Mouse (Mus musculus) mouse trophoblast stem cell (cell line): Measurements from ENCODE around the gene Stx19.

Source experiments
- in situ Hi-C, 2 experiments: fragments of 300-500 bp; cut with MseI, MboI; formaldehyde crosslinking; loops; 2 replicates in 1 of 2; 3 replicates in 1 of 2; pipeline ENCODE4 v1.15.1; 2025

The Stx19 gene

GRCm38 (mm10) chr16:62814491-62814890 lies at the start of gene Stx19:
TSS of gene Stx19 (plus strand) at chr16:62814676.
- in situ Hi-C loops, result no loop called here

DNA sequence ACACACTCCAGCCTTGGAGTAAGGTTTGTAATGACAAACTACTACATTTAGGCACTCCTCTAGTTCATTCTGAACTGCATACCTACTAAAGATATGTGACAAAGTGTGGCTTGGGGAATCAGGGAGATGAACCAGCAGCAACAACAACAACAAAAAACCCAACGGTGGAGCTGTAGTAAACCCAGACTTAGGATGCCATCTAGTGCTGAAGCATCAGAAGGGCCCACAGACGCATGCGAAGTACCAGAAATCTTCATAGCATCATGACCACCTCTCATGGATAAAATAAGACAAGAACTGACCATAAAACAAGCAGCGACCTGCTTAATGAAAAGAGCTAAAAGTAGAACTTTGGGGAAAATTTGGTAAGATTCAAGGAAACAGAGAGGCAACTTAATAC lies 41.0 kb upstream of the Stx19 start:
- in situ Hi-C loops, result no loop called here

- in situ Hi-C loops, result no loop called here
Observed at GRCm38 (mm10) chr16:62776034-62776433, 38.4 kb upstream of the Stx19 start.

DNA sequence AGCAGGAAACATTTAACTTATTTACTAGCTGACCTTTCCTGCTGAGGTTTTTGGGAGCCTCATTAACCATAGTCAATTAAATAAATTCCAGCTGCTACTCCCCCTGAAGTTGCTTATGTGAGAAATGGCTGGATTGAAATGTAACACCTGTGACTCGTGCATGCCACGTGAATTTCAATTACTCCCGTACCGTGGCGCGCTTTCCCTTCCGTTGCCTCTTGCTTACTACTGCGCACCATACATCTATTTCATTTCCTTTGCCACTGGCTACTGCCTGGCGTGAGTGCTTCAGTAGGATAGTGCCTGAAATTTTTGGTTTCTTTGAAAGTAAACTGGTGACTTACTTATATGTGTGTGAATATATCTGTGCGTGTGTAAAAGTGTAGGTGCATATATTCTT lies 36.2 kb upstream of the Stx19 start:
- in situ Hi-C loops, result no loop called here

- in situ Hi-C loops, result no loop called here
Observed at GRCm38 (mm10) chr16:62782229-62782628, 32.2 kb upstream of the Stx19 start.

GRCm38 (mm10) chr16:62786621-62787331 lies 27.7 kb upstream of the Stx19 start, which contains the start of gene Nsun3:
TSS of gene Nsun3 (minus strand) at chr16:62786818.
- in situ Hi-C loops, result no loop called here

DNA sequence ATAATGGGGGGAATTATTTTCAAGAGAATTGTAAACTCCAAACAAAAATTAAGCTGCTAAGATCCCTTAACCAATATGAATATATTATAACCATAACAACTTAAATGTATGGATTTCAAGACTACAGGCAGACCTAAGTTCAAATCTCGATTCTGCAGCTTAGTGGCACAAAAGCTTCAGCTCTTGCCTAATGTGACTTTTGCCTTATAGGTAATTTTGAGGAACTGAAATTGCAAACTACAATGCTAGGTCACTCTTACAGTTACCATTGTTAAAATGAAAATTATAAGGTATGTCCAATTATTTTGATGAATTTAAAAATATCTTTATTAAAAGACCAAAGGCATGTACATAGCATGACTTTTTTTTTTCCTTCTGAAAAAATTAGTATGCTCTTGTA lies 17.9 kb upstream of the Stx19 start:
- in situ Hi-C loops, result no loop called here

GRCm38 (mm10) chr16:62798808-62799207 lies 15.7 kb upstream of the Stx19 start:
- in situ Hi-C loops, result no loop called here

DNA sequence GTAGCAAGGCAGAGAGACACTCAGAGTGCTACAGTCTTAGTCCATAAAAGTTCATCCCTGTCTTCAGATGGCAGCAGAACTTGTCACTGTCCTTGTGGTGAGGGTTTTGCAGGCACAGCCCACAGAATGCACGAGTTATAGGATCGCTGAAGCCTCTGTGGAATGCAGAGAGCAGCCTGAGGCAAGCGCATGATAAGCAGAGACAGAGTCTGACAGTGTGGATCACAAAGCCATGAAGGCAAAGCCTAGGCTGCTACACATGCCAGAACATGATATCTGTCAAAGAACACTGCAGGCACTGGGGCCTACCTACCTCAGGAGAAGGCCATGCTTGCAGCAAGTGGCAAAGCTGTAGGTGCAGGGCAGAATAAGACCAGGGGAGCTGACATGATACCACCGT lies 15.1 kb upstream of the Stx19 start:
- in situ Hi-C loops, result no loop called here

DNA sequence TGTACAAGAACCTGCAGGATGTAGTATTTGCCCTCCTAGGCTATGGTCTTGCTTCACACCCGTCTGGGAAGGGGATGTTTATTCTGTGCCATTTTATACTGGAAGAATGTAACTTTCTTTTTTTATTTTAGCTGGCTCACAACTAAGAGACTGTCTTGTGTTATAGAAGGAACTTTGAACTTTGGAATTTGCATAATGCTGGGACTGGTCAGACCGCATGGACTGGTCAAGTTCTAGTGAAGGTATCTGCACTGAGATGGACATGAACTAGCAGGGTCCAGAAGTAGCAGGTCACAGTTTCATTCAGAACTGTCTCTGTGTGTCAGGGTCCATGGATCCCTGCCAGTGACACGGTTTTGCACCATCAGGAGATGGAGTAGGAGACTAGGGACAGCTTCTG lies 14.6 kb upstream of the Stx19 start:
- in situ Hi-C loops, result no loop called here

DNA sequence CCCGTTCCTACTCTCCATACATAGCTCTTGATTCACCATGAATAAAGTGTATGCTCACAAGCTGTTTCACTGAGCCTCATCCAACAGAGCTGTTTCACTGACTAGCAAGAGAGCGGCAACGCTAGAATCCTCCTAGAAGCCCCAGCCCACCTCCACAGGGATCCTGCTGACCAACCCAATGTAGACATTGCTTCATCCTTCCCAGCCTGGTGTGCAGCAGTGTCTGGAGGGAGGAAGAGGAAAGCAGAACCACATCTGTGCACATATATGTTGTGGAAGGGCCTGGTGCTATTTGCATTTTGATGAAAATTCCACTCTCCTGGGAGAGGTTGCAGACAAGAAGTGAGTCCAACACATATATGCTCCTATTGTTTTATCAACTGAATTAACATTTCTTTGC lies 9.9 kb upstream of the Stx19 start:
- in situ Hi-C loops, result no loop called here

DNA sequence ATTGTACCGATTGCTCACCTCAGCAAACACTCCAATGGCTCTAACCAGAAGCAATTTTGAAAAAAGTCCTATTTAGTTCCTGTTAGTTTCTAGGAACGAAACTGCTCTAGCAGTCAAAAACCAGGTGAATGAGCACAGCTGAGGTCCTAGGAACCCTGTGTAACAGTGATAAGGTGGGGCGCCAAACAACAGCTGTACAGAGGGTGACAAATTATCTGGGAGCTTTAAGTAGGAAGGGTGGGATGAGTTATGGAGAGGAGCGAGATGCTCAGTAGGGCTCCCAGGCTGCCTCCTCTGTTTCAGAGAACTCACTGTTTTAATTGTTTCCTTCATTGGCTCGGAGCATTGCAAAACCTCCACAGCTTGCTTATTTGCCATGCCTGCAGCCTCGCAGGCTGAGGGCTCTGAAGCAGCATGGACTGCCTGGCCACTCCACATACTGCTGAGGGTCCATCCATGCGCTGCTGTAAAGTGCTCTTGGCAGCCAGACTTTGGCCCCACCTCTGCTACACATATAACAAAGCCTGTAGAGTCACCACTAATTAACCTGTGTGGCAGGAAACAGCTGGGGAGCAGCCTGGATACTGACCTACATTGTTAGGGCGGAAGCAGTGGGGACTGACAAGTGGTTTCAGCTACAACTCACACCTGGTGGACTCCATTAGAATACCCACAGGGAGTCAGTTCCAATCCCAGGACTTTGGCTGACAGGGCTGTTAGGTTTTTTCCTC lies 7.1 kb upstream of the Stx19 start:
- in situ Hi-C loops, result no loop called here

DNA sequence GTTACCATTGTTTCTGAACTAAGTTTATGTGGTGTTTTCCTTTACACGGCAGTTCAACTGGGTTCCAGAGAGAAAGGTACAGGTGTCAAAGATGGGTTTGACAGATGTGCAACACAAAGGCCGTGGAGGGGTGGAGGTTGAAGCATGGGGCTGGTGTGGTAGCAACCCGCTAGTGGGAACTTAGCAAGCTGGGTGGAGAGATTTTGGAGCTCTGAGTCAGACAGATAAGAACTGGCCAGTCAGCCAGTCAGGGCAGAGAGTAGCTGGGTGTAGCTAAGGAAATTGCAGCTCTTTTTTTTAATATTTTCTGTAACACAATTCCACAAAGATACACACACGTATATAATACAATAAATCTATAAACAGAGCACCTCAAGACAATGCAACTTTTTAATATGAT lies 3.6 kb upstream of the Stx19 start:
- in situ Hi-C loops, result no loop called here

- in situ Hi-C loops, result no loop called here
Observed at GRCm38 (mm10) chr16:62813790-62814189, 686 bp upstream of the Stx19 start.

DNA sequence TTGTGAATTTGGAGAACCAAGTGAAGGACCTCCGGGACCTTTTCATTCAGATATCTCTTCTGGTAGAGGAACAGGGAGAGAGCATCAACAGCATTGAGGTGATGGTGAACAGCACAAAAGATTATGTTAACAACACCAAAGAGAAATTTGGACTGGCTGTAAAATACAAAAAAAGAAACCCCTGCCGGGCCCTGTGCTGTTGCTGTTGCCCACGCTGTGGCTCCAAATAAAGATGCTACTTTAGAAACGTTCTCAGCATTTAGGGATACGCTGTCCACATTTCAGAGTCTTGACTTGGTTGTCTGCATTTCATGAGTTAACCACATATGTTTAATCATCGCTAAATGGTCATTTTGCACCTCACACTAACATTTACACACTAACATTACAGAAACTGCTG lies 8.0 kb downstream of the Stx19 start:
- in situ Hi-C loops, result no loop called here

GRCm38 (mm10) chr16:62826156-62827001 lies 11.9 kb downstream of the Stx19 start:
- in situ Hi-C loops, result no loop called here

DNA sequence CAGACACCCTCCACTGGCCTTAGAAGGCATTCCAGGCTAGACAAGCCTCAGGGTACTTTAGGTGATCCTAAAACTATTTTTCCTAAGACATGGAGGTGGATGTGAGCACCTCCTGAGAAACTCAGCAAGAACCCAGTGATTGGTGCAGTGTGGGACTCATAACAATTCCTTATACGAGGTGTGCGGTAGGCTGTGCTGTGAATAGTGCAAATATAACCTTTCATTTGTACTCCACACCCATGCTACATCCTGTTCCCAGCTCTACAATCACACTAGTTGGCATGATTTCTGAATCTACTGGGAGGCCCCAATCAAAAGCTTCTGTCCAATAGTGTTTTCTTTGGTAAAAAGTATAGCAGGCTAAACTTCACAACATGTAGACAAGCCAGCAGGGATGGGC lies 17.6 kb downstream of the Stx19 start:
- in situ Hi-C loops, result no loop called here

GRCm38 (mm10) chr16:62832481-62832880 lies 18.0 kb downstream of the Stx19 start:
- in situ Hi-C loops, result no loop called here

- in situ Hi-C loops, result no loop called here
Observed at GRCm38 (mm10) chr16:62834016-62834735, 19.7 kb downstream of the Stx19 start.

DNA sequence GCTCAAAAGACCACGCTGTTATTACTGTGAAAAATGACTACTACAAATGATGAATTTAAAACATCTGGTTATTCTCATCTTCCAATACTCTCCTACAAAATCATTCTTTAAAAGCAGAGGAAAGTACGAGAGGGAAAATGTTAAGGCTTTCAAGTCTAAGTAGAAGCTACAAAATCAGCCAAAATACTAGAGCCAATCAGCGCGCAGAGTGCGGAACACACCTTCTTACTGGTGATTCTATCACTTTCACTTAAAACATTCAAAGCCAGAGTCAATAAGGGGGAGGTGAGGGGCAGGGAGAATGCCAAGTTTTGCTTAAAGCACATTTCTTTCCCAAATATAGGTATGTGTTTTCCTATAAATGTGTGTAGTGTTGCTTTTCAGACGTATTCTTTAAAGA lies 30.9 kb downstream of the Stx19 start:
- in situ Hi-C loops, result no loop called here

GRCm38 (mm10) chr16:62846498-62847312 lies 32.2 kb downstream of the Stx19 start, which contains the start of gene Arl13b:
TSS of gene Arl13b (minus strand) at chr16:62847040.
- in situ Hi-C loops, result no loop called here
